Mouse (Mus musculus): ENCODE measurements around the gene Ace3.

Ace3 gene

DNA sequence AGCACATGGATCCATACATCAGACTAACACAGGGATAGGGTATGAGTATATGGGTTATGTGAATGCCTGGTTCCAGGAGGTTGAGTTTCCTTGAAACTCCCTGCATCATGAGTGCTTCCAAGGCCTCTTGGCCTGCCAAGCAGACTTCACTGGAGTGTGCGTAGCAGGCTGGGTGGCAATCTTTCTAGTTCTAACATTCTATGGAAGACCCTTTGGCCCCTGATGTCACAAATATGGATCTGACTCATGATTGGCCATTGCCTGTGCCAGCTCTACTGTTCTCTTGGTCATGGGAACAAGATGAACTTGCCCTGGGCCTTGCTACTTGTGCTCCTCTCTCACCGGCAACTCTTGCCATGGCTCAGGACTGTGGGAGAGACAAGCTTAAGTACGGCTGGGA, at the start of gene Ace3:
Gene Ace3 (plus strand): TSS at position 301 of the 400 bp plus-strand sequence.
- DNase-seq: no peak

DNA sequence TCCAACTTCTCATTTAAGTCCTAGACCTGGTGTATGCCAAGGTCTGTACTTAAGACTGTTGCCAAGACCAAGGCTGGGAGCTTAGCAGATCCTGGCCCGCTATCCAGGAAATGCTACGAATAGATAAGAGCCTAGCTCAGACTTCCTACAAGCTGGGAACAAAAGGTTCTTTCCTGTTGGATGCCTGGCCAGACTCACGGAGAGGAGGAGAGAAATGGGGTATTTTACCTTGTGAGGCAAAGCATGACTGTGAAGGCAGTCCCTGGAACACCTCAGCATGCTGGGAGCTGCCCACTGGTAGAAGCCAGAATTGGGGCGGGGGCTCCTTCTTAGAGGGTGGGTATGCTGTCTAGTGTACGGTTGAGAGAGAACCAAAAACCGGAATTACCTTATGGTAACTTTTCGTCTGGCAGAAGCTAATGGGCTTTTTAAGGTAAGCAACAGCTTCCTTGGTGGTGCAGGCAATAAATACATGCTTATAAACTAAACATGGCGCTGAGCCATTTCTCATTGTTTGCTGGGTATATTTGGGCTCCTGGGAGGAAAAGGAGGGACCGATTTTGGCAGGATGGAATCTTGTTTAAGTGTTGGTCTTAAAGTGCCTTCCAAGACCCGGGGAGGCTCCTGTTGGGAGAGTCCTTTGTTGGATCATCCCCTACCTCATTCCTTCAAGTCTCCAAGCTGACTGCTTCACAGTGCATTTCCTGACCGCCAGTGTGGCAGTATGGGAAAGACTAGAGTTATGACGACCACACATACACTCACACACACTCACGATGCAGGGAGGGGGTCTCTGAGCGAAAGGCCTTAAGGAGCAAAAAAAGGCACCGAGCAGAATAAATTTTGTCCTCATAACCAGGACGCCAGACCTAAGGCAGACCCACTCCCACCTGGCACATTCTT, 49.5 kb upstream of the Ace3 start:
- no peak for DNase-seq

DNA sequence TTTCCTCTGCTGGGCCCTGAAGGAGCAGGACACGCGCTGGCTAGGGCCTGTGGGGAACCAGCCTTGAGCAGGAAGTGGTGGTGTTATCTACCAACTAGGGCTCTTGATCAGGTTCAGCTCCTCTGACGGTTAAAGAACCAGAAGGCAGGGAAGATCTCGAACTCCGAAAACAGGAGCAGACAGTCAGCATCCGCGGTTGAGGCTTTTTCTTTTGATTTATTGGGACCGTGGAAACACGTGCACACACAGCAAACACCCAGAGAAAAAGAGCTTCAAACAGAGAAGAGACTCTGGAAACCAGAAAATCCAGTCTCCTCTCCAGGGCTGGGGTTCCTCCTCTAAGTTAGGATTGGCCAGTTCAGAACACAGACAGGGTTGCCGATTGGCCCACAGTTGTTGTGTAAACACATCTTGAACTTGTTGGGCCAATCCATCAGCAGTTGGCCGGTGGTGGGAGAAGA, 47.8 kb upstream of the Ace3 start:
- no peak for DNase-seq

DNA sequence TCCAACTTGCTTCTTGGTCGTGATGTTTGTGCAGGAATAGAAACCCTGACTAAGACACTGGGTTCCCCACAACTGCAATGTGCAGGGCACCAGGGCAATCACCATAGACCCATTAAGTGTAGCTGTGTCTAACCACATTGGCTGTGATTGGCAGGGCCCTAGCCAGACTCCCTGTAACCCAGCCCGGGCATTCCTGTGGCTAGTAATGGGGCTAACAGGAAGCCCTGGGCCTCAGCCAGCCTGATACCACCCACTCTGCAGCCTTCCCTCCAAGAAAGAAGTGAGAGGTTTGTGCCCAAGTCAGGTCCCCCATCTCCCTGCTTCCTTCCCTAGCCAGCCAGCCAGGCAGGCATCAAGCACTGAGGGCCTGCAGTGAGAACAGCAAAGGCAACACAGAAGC, 46.2 kb upstream of the Ace3 start:
- no peak for DNase-seq

DNA sequence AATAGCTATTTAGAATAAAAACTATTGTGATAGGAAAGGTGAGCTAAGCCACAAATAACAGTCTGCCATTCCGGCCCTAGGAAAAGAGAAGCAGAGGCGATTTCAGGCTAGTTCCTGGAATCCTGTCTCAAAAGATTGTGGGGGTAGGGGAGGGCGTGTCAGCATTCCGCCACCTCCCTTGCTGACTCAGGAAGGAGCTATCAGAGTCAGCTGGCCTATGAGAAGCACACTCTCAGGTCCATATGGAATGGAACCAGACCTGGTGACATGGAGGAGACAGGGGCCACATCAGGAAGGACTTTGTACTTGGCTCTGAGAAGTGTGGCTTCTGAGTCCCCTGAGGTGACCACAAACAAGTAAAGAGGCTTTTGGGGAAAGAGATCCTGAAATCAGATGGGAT, 44.0 kb upstream of the Ace3 start:
- DNase-seq: no peak

DNA sequence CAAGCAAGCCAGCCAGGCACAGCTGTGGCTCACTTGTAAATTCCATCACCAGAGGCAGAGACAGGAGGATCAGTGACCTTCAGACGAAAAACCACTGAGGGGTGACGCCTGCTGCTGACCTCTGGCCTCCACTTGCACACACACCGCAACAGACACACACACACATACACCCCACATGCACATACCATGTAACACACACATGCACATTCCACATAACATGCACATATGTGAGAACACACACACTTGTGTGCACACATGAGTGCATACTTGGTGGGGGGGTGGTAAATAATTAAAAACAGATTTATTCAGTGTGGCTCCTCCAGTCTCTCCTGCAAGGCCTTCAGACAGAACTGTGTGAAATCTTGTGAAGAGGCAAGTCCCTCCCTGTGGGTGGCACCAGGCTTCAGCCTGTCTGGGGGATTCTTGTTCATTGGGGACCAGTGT, 42.9 kb upstream of the Ace3 start:
- DNase-seq: no peak

DNA sequence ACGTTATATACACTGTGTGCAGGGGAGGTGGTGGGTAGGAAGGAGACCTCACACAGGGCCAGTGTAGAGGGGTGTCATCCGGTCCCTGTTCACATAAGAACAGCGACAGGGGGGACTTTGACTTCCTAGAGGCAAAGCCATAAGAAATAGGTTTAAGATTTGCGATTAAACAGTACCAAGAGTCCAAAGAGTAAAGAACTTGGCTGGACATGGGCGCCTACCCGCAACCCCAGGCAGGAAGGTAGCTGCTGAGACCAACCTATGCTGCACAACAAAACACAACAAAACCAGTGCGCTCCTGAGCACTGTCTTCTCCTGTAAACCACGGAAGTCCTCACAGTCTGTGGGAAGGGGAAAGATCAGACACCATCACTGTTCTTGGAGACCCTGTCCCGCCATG, 42.4 kb upstream of the Ace3 start:
- no peak for DNase-seq

DNA sequence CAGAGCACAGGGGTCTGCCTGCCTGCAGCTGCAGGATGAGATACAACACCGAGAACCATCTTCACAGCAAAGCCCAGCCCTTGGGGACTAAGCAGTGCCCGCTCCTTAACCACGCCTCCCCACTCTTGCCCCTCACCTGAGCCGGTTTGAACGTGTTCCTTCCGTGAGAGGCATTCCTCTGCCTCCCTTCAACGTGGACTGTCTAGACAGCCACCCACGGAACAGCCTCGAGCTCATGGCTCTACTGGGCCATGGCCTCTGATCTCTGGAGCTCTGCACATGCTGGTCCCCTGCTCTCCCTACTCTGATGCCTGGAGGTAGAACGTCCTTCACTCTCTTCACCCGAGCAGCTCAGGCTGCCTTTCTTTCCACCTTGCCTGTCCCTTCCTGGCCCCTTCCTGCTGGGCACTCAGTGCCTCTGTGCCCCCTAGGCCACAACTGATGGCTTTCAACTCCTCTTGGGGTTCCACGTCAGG, 41.5 kb upstream of the Ace3 start, which contains the start of gene Cyb561:
Gene Cyb561 (minus strand): TSS at position 426 of the 476 bp plus-strand sequence.
- no peak for DNase-seq

DNA sequence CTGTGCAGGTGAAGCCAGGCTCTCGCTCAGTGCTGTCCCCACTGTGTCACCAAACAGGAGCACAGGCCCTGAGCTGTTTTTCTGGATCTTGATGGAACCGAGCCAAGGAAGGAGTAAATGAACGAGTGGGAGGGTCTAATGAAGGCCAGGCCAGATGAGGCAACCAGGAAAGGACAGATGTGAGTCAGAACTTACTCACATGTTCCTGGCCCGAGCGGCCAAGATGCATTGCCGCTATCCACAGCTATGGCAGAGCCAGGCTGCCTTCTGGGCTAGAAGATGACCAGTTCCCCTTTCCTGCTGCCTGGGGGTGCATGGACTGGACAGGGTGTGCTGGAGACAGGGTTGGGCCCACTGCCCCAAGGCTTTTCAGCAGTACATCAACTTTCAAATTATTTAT, 41.1 kb upstream of the Ace3 start:
- no peak for DNase-seq

DNA sequence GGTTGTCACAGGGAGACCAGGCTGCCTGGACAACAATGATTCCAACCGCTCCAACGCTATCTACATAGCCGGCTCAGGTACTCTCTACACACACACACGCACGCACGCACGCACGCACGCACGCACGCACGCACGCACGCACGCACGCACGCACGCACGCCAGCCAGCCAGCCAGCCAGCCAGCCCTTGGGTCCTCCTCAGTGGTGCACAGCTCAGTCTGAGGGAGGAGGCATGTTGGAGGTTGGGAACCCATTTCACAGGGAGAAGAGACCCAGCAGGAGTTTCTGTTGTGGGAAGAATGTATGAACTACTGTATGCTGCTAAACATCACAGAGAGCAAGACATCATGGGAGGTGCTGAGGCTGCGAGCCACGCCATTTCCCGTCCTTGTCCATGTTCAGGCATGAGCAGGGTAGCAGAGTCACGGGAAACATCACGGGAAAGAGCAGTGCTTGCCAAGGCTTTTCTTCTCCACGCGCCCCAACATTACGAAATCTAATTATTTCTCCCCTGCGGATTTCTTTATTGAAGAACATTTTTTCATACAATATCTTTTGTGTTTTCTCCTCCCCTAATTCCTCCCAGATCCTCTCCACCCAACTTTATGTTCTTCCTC, 38.6 kb upstream of the Ace3 start:
- DNase-seq: no peak

DNA sequence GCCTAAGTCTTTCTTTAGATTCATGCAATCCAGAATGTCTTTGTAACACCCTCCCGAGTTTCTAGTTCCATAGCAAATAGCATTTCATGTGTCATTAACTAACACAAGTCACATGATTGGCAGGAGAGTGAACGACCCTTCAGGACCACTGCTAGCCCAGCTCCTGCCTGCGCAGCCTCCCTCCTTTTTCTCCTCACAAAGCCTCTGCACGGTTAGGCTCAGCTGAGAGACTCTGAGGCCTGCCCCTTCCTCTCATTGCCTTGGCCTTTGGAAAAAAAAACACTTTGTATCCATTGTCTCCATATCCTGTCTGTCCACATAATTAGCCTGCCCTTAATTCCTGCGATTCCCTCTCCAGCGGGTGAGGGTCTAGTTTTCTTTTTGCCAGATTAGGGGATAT, 37.0 kb upstream of the Ace3 start:
- DNase-seq: no peak

DNA sequence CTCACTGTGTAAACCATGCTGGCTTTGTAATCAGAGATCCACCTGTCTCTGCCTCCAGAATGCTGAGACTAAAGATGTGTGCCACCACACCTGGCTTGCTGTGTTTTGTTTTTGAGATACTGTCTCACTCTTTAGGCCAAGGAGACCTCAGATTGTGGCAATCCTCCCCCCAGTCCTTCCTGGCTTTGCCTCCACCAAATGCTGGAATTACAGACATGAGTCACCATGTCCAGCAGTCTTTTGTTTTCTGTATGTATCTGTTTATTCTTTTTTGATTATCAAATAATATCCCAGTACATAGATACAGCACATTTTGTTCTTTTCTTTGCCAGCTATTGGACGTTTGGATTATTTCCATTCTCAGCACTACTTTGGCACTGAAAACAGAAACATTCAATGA, 35.9 kb upstream of the Ace3 start:
- DNase-seq: no peak

DNA sequence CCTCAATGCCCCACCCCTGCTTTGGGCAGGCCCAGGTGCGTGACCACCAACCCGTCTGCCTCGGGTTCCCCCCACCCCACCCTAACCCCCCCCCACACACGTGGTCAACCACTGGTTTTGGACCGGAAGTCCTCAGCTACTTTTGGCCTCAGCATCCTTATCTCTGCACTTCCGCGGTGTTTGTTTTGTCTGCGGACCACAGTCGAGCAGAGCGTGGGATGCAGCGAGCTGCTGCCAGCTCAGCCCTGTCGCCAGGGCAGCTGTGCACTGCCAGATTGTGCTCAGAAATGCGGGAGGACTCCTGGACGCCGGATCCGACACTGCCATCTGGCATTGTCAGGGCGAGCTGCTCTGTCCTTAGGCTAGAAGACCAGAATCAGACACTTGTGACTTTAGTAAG, 35.1 kb upstream of the Ace3 start:
- DNase-seq: no peak

DNA sequence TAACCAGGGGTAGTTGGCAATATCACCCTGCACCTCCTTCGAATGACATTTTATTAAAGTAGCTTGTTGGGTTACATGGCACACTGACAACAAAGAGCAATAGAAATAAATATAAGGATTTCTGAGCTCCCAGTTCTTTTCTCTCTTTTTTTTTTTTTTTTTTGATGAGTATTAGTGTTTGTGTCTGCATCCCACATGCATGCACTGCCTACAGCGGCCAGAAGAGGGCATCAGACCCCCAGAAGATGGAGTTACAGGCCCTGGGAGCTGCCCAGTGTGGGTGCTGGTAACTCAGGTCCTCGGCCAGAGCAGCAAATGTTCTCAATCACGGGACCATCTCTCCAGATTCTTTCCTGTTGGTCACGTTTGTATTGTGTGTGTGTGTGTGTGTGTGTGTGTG, 29.8 kb upstream of the Ace3 start:
- DNase-seq: no peak

DNA sequence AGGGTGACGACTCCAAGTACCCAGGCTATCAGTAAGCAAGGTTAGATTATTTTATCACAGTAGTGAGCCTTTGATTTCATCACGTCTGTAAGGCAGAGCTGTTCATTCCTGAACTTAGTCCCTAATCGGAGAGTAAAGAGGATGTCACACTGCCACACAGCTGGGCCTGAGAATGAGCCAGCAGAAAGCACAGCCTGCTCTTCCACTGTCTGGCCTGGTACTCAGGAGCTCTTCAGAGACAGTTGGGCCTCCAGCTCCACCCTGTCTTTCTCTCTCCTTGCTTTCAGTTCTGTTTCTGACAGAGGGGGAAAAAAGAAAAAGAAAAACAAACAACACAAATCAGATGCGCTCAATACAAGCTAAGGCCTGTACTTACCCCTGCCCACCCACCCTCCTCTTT, 28.2 kb upstream of the Ace3 start:
- no peak for DNase-seq

DNA sequence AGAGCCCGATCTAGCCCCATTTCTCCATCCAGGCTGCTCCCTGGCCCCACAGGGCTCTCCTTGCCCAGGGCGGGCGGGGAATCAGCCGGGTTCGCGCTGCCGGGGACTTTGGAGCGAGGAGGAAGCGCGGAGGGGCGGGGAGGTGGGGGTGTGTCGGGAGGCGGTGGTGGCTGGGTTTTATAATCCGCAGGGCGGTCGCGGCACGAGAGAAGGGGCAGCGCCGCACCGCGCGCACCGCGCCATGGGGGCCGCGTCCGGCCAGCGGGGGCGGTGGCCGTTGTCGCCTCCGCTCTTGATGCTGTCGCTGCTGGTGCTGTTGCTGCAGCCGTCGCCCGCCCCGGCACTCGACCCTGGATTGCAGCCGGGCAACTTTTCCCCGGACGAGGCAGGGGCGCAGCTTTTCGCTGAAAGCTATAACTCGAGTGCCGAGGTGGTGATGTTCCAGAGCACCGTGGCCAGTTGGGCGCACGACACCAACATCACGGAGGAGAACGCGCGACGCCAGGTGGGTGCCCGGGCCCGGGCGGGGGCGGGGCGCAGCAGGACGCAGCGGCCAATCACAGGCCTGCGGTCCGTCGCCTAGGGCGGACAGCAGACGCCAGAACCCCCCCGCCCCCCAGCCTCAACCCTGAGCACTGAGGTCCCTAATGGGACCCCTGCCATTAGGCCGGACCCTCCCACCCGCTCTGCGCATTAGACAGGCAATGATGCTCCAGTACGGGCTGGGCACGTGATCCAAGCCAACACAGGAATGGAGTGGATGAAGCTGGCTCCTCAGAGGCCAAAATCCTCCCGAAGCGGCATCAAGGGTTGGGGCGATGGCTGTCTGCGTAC, 26.5 kb upstream of the Ace3 start, which contains the start of gene Ace:
Gene Ace (plus strand): TSS at position 205 of the 834 bp plus-strand sequence.
- DNase-seq: no peak

DNA sequence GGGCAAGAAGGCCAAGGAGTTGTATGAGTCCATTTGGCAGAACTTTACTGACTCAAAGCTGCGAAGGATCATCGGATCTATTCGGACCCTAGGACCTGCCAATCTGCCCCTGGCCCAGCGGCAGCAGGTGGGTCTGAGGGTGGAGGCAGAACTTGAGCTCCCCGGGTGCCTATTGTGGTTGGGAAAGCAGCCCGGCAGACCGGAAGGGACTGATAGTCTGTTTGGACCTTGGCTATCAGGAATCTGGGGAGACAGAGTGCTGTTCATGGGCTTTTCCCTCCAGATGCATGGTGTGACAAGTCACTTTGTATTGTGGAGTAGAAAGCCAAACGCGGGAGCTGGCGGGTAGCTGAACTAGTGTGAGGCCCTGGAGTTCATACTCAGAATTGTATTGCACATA, 25.5 kb upstream of the Ace3 start:
- no peak for DNase-seq

DNA sequence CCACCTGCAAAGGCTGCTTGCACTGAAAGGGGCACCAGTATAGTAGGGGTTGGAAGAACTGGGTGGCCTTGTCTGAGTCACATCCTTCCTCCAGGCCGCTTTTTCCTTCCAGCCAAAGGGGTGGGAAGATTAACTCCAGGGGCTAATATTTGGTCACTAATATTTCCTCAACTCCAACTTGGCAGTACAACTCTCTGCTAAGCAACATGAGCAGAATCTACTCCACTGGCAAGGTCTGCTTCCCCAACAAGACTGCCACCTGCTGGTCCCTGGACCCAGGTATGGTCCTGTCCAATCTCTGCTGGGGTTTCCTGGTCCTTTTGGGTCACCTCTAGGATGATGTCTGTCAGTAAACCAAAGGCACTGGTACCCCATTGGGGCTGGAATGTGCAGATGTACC, 25.0 kb upstream of the Ace3 start:
- DNase-seq: peak in 1 of 2 experiments; percentile 13

DNA sequence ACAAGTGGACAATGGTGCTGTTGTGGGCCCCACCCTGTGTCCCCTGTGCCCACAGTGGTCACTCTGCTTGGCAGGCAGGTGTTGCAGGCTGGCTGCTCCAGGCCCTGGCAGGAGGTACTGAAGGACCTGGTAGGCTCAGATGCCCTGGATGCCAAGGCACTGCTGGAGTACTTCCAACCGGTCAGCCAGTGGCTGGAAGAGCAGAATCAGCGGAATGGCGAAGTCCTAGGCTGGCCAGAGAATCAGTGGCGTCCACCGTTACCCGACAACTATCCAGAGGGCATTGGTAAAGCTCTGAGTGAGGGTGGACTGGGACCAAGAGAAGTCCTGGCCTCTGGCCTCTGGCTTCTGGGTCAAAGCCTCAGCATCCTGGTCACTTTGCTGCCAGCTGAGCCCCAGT, 19.9 kb upstream of the Ace3 start:
- DNase-seq: no peak

DNA sequence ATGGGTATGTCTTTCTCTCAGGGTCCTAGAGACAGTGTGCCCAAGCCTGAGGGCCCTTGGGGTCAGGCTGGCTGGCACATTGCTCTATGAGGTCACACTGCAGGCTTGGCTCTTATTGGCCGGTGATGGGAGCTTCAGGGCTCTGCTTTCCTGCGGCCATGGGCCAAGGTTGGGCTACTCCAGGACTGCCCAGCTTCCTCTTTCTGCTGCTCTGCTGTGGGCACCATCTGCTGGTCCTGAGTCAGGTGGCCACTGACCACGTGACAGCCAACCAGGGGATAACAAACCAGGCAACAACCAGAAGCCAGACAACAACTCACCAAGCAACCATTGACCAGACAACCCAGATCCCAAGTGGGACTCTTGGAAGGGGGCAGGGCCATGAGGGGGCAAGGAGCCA, 19.4 kb upstream of the Ace3 start:
- DNase-seq: no peak

DNA sequence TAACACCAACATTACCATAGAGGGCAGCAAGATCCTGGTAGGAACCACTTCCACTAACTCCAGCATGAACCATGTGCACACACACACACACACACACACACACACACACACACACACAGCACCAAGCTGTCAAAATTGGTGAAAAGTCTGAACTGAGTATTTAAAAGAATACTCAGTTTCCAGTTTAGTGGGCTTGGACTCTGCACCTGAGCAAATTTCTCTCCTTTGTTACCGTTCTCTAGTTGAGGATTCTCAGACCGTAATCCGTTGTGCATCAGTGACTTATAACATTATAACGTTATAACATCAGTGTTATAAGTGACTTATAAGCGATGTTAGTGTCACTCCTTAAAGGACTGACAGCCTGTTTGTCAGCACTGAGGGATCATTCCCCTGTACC, 18.8 kb upstream of the Ace3 start:
- no peak for DNase-seq

DNA sequence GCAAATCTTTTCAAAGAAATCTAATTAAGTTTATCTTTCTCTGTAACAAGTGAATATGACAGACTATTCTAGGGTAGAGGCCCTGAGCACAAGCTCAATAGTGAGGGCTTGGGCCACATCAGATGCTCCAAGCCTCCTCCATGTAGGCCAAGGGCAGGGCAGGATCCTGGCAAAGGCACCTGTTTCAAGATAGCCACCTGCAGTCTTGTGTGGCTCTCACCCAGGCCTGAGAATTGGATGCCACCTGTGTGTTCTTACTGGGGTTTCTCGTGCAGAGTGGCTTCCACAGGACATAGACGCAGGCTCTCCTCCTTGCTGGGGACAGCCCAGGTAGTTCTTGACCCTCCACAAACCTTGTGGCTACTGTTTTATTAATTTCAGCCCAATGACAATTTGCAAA, 16.2 kb upstream of the Ace3 start:
- no peak for DNase-seq

DNA sequence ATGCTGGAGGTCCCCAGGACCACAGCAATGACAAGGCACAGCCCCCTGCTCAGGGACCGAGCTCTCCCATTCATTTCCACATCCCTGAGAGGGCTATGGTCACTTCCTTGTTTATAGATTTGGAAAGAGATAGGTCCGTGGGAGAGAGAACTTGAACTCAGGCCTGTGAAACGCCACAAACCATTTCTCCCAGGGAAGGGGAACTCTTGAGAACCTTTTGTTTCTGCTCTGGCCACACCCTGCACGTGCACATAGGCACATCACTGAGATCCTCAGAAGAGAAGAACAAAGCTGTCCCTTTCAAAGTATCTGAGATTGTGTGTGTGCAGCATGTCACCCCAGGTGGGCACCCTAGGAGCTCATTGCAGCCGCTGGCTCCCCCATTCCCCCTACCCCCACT, 15.8 kb upstream of the Ace3 start:
- no peak for DNase-seq
